Mouse (Mus musculus) granulocyte monocyte progenitor cell, adult 5-6 weeks (primary cell): ENCODE results near the gene Cchcr1. TPM values are rescaled to one million over a fixed set of nuclear protein-coding genes. Genes with fewer than 3 reads are reported as not detected.
"Not testable (repeated sequence)": the region's sequence is repeated elsewhere in the genome, so short reads cannot be mapped to it uniquely, and the experiment has no call there.

Source experiments
- ATAC-seq: replicated peaks from 2 replicates; pipeline ENCODE4 v1.8.0; 2016; ENCODE audit warnings: mild to moderate bottlenecking, moderate TSS enrichment, inconsistent platforms; ENCODE audit not compliant: poor library complexity, severe bottlenecking
- total RNA-seq, 2 experiments: library from RNA; stranded (forward) in 1 of 2; stranded (reverse) in 1 of 2; fragments of 200-712, 200-1000 nt in 1 of 2; fragments of >200 nt in 1 of 2; fragmentation: Nextera tagmentation in 1 of 2; gene quantifications; 2 replicates each; pipeline ENCODE4 v1.2.3; 2014 to 2017

Gene Cchcr1
- total RNA-seq (2014; fragmentation: Nextera tagmentation), result 1.0 and 14.4 TPM in 2 replicates
- total RNA-seq (2017), result 2.7 and 5.3 TPM in 2 replicates

DNA sequence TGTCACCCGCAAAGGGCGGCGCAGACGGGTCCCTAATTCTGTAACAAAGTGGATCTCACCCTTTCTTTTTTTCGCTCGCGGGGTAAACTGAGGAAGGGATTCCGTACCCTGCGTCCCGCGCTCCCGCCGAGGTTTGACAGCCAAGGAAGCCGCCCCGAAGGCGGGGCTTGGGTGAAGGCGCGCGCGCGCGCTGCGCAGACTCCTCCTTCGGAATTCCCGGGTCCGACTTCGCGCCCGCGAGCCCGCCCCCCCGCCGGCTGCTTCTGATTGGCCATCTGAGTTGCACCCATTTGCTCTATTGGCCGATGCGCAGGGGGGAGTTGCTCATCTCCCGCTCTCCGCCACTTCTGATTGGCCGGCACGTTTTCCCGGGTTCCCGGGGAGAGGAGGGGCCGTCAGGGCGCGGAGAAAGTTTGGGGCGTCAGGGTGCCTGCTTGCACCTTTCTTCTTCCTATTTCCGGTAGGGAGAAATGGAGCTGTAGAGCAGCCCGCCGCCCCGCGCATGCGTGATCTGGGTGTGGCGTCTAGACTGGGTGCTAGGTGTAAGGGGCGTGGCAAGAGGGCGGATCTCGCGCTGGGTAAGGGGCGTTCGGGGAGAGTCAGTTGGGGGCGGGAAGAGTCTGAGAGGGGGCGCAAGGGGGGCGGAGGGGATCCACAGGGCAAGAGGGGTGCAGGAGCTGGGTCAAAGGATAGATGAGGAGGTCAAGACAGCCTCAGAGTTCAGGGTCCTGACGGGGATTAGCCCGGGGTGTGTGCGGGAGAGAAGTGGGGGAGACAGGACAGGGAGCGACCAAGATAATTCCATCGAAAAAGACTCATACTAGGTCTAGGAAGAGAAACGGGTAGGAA, at the start of gene Cchcr1, which contains the start of gene Tcf19:
Gene Cchcr1, plus strand, starts transcription at position 449 of the 849 bp plus-strand sequence.
Gene Tcf19, minus strand, starts transcription at position 173 of the 849 bp plus-strand sequence.
- ATAC-seq, result peak; percentile 92

DNA sequence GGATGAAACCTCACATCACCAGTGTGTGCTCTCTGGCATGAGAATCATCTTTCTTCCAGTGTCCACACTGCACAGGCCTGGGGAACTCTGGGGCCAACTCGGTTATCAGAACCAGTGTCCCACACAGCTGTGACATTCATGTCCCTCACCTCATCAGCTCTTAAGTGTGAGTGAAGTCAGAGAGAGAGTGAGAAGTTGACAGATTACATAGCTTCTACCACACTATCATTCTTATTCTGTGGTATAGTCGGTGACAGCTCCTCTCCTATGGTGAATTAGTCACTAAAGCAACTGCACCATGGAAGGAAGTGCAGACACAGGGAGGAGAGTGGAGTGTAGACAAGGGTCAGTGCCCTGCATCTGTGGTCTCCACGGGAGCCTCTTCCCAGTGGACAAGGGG, 48.0 kb upstream of the Cchcr1 start:
- ATAC-seq, result not testable (repeated sequence)

DNA sequence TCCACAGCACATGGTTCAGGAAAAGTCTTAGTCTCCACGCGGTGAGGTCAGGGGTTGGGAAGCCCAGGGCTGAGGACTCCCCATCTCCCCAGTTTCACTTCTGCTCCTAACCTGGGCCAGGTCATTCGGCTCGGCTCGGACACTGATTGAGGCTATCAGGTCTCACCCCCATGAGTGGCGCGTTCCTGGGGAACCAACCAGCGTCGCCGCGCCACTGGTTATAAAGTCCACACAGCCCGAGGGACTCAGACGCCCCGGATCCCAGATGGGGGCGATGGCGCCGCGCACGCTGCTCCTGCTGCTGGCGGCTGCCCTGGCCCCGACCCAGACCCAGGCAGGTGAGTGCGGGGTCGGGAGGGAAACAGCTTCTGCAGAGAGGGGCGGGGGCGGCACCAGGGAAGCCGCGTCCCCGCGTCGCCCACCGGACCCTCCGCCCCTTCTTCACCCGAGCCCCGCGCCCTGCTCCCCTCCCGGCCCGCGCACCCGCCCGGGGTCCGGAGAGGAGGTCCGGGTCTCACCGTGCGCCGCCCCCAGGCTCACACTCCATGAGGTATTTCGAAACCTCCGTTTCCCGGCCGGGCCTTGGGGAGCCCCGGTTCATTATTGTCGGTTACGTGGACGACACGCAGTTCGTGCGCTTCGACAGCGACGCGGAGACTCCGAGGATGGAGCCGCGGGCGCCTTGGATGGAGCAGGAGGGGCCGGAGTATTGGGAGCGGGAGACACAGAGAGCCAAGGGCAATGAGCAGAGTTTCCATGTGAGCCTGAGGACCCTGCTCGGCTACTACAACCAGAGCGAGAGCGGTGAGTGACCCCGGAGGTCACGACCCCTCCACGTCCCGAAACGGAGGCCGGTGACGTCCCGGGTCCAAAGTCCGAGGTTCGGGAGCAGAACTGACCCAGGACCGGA, 46.8 kb upstream of the Cchcr1 start, which contains the start of gene H2-Q10:
Gene H2-Q10, plus strand, starts transcription at position 248 of the 910 bp plus-strand sequence.
- peak; percentile 25 for ATAC-seq

DNA sequence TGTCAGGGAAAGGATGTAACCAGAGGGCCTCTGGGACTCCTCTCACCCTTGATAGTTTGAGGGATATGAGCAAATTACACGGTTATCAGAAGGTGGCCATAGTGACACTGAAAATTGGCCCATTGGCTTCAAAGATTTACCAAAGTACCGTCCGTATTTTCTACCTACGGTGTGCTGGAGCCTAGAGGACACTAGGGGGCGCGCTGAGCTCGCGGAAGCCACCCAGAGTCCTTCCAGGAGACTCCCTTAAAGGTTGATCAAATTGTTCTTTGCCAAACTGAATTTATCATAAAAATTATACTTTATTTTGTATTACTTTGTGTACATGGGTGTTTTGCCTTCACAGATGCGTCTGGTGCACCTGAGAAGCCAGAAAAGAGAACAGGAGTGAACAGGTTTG, 32.8 kb upstream of the Cchcr1 start:
- ATAC-seq, result peak; percentile 58

DNA sequence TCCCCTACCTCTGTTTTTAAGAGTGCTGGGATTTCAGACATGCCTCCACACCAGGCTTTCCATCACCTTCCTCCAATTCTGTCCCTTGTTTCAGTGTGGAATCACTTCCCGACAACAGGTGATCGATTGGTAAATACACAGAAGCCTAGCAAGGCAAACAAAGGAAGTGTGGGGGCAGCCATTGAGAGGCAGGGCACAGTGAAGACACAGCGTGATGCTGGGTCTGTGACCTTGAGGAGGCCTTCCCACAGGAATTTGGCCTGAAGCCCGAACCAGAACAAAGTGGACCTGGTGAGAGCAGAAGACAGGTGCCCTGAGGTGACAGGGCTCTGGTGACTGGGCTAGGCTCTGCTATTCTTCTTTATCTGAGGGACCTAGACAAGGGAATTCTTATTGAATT, 31.2 kb upstream of the Cchcr1 start:
- ATAC-seq, result no peak

DNA sequence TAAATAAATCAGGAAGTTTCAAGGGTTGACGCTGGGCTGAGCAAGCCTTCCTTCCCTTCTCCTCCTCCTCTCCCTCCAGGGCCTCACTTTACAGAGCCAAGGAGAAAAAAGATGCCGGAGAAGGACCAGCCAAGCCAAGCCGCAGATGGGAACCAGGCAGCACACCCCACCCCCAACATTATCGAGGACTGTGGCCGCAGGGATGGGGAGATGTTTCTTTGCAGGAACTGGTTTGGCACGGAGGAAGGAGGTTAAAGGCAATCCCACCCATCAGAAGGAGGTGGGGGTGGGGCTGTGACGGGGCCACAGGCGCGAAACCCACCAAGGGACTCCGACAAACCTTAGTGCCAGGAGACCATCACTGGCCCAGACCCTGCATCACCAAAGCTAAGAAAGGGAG, 30.2 kb upstream of the Cchcr1 start:
- no peak for ATAC-seq

DNA sequence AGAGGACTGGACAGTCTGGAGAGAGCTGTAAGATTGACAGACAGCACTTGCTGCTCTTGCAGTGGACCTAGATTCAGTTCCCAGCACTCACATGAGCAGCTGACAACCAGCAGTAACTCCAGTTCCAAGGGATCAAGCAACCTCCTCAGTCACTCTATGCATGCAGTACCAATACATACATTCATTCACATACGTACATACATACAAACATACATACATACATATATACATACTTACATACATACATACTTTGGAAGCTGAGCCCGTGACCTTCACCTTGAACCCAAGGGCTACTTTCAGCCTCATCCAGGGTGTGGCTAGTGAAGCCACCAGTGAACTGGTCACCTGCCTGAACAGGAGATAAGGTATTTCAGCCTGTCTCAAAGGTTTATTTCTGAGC, 28.9 kb upstream of the Cchcr1 start:
- ATAC-seq, result no peak

DNA sequence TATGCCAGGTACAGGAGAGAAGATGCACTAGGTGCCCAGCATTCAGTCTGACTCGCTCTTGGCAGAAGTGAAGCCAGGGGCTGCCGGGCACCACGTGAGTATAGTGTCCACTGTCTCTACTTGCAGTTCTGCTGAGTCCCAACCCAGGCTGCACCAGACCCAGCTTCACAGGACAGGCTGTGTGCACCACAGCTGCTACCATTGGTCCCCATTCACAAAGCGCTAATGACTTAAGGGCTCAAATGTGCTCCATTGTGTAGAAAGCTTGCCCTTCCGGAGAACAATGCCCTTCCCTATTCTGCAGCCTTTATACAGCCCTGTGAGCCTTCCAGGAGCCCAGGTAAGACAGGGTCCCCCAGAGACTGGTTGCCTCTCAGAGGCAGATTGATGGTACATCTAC, 26.6 kb upstream of the Cchcr1 start:
- ATAC-seq, result no peak

DNA sequence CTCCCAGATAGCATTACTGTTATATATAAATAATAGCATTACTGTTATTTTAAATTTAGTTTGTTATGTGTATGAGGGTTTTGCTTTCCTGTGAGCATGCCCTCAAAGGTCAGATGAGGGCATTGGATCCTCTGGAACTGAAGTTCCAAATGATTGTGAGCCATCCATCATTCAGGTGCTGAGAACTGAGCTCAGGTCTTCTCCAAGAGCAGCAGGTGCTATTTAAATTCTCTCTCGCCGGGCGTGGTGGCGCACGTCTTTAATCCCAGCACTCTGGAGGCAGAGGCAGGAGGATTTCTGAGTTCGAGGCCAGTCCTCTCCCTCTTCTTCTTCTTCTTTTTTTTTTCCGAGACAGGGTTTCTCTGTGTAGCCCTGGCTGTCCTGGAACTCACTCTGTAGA, 19.8 kb upstream of the Cchcr1 start:
- no peak for ATAC-seq

DNA sequence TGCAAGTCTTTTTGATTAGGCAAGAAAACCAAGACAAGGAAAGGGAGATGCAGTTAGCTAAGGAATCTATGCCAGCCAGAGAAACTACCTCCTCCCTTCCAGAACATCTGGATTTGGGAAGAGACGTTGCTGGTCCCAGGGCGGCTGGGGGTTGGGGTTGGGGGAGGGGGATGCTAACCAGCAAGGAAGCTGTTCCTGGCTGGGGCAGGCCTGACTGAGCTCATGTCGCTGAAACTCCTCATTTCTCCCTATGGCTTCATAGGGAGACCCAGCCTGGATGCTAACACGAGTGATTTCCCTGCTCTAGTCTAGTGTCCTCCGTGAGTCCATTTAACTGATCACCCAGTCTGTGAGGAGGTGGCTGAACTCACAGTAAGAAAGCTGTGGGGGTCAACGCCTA, 14.7 kb upstream of the Cchcr1 start:
- ATAC-seq, result no peak

DNA sequence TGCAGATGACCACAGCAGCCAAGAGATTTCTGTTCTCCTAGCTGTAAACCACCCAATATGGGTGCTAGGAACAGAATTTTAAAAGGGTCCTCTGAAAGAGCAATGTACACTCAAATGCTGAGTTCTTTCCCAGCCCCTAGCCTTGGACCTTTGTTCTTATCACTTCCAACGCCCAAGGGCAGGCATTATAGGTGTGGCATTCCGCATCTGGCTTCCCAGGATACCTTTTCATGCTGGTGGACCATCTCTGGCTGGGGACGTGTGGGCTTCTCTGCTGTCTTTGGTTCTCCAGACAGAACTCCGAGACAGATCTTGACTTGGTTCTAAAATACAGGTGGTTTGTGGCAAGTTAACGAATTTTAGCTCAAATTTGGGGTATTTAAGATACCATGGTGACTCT, 14.1 kb upstream of the Cchcr1 start:
- no peak for ATAC-seq

DNA sequence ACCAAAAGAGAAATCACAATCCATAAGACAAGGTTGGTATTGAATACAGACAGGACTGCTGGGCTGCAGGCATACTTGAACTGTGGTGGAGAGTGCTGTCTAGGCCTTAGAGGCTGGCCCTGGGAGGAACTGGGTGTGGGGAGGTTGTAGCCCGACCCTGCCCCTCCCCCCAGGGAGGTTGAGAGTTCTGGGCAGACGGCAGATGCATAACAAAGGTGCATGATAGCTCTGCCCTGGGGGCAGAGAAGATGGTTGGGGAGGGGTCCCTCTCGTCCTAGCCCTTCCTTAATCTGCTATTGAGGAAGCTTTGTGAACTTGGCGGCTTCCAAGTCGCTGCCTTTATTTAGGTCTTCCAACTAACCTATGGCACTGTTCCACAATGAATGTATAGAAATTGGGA, 13.1 kb upstream of the Cchcr1 start:
- ATAC-seq, result no peak

DNA sequence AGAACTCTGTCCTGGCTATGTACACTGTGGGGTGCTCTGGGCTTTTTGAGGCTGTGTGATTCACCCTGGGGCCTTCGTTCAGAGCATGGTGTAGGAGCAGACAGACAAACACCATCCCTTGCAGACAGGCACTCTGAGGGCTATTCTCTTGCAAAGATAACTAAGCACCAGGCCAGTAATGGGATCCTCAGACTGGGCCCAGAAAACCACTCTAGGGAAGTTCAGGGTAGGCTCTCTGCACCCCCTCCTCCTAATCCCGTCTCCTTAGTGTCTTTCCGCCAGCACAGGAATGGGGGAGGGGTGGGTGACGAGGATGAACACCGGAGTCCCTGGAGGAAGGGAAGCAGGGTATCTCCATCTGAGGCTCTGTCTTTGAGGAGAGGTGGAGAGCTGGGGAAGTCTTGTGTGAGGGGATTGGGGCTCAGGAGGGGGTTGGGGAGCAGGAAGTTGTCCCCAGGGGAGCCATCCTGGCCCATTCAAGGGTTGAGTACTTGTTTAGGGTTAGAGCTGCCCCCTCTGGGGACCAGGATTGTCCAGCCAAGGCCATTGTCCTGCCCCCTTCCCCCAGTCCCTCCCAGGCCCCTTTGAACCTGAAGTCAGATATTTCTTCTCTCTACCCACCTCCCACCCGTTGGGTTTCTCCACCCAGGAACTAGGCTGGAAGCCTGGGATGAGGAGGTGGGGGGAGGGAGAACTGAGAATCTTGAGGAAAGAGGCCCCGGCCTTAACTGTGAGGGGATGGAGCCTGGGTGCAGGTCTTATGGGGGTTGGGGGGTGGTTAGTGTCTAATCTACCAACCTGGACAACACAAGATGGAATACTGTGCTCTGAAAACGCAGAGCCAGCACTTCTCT, 12.0 kb upstream of the Cchcr1 start:
- ATAC-seq, result no peak

DNA sequence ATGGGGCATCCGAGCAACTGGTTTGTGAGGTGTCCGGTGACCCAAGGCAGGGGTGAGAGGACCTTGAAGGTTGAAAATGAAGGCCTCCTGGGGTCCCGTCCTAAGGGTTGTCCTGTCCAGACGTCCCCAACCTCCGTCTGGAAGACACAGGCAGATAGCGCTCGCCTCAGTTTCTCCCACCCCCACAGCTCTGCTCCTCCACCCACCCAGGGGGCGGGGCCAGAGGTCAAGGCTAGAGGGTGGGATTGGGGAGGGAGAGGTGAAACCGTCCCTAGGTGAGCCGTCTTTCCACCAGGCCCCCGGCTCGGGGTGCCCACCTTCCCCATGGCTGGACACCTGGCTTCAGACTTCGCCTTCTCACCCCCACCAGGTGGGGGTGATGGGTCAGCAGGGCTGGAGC, 11.1 kb upstream of the Cchcr1 start, which contains the start of gene Pou5f1:
Gene Pou5f1, plus strand, starts transcription at position 243 of the 400 bp plus-strand sequence.
- ATAC-seq, result no peak

DNA sequence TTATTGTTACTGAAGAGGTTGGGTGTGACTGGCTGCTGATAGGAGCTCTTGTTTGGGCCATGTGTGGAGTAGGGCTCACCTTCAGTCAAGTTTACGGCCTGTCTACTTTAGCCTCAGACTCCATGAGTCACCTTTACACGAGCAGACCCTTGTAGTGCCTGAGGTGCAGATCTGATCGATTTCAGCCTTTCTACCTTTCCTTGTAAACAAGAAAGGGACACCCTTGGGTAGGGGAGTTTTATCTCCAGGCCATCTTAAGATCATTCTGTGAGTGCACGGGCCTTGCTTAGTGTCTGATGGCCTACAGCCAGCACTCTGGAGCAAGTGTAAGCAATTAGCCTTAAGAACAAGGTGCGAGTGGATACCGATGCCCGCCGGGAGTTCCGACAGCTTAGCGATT, 10.0 kb upstream of the Cchcr1 start:
- no peak for ATAC-seq

DNA sequence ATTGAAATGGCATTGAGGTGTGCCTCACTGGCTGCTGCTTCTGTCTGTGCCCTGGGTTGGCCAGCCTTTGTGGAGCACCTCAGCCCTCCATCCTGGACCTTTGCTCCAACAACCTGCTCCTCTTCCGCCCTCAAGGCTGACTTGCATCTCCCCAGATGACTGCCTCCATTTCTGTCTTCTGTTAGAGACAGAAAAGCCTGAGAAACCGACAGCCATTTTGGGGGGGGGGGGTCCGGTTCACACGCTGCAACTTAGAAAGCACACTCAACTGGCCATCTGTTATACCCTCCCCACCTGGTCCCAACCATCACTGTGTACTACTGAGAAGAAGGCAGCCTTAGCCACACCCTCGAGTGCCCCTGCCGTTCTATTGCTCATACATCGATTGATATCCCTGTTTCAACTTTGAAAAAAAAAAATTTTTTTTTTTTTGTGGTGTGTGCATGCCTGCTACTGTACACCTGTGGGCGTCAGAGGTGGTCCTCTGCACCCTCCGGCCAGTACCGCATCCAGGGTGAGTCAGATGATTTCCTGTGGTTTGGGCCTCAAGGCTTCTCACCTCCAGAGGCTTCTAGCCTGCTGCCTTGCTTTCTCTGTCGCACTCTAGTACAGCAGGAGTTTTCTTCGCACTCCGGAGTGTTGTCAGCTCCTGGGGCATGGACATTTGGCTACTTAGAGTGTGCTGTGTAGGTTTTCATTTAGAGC, 9.2 kb upstream of the Cchcr1 start:
- no peak for ATAC-seq

DNA sequence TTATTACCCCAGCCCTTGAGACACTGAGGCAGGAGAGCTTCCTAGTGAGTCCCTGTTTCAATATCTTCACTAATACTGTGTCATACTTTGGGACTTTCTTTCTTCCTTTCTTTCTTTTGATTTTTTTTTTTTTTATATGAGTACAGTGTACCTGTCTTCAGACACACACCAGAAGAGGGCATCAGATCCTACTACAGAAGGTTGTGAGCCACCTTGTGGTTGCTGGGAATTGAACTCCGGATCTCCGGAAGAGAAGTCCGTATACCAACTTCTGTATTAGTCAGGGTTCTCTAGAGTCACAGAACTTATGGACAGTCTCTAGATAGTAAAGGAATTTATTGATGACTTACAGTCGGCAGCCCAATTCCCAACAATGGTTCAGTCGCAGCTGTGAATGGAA, 8.6 kb upstream of the Cchcr1 start:
- ATAC-seq, result not testable (repeated sequence)

DNA sequence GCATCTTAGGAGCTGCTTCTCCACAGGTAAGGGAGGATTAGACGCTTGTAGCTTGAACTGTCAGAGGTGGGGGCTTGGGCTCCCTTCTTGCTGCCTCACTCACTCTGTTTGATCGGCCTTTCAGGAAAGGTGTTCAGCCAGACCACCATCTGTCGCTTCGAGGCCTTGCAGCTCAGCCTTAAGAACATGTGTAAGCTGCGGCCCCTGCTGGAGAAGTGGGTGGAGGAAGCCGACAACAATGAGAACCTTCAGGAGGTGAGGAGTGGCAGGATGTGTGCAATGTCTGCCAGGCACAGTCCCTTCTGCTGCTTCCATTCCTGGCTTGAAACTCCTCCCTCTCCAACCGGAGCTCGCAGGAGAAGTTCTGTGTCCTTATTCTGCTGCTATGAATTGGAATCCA, 7.6 kb upstream of the Cchcr1 start:
- peak; percentile 59 for ATAC-seq

DNA sequence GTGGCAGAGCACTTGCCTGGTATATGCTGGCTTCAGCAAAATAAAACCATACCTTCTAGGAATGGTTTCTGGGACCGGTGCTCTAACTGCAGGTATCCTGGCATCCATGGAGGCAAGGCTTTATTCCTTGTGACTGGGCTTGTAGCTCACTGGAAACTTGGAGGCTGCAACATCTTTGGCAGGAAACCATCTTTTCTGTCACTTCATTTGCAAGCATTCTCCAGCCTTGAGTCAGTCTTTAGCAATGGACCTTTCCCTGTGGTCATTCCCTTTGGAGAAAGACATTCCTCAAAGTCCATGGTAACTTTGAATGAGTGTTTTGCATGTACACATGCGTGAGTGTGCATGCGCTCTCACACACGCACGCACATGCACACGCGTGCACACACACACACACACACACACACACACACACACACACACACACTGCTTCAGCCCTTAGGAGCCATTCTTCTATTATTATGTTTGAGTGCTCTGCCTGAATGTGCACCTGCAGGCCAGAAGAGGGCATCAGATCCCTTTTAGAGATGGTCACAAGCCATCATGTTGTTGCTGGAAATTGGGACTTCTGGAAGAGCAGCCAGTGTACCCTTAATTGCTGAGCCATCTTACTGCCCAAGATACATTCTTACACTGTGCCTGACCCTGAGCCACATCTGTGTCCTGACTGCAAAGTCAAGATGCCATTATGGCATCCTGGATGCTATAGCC, 3.8 kb upstream of the Cchcr1 start:
- no peak for ATAC-seq
